Mouse (Mus musculus): ENCODE measurements around the gene Inka2. TPM values are rescaled to one million over a fixed set of nuclear protein-coding genes. Genes with fewer than 3 reads are reported as not detected.

The Inka2 gene
- total RNA-seq, 2 experiments from 2014 or later, result 0.42 TPM; not detected in 1

Other genes starting within 250 kb of the Inka2 start
- gene Ddx20, start 17.0 kb upstream of the Inka2 start, total RNA-seq (2015), result 14.3 and 18.3 TPM in 2 replicates
- 34.4 and 34.9 TPM in 2 replicates for gene Ddx20, start 17.0 kb upstream of the Inka2 start, total RNA-seq (2017)
- gene Rap1a, start 96.7 kb downstream of the Inka2 start, total RNA-seq (2015), result 278 and 301 TPM in 2 replicates
- 210 and 223 TPM in 2 replicates for gene Rap1a, start 96.7 kb downstream of the Inka2 start, total RNA-seq (2017)
- 12.7 and 15.0 TPM in 2 replicates for gene Adora3, start 166.3 kb downstream of the Inka2 start, total RNA-seq (2015)
- gene Adora3, start 166.3 kb downstream of the Inka2 start, total RNA-seq (2017), result 6.4 and 6.5 TPM in 2 replicates
- 0.40 and 1.2 TPM in 2 replicates for gene Tmigd3, start 166.3 kb downstream of the Inka2 start, total RNA-seq (2015)
- 2.1 and 5.8 TPM in 2 replicates for gene Tmigd3, start 166.3 kb downstream of the Inka2 start, total RNA-seq (2017)
- 126 and 132 TPM in 2 replicates for gene I830077J02Rik, start 228.1 kb downstream of the Inka2 start, total RNA-seq (2015)
- 71.5 and 74.6 TPM in 2 replicates for gene I830077J02Rik, start 228.1 kb downstream of the Inka2 start, total RNA-seq (2017)

All from megakaryocyte, adult 5-6 weeks (primary cell).